Mouse (Mus musculus): ENCODE measurements around the gene Smim5.

- TF ChIP-seq CTCF (IDR thresholded peaks at IDR 0.05; ENCODE audit: extremely low read depth, insufficient read depth, insufficient read length, insufficient replicate concordance) (no peak), POLR2A (IDR thresholded peaks at IDR 0.05; ENCODE audit: low read depth, low read length) (no peak)
Observed at GRCm38 (mm10) chr11:115929031-115929430, 29.3 kb downstream of the Smim5 start.

Measured in spleen, adult 2 months (tissue).